Mouse (Mus musculus): ENCODE measurements at regions not wholly inside any gene's neighbourhood (a gene's known extent, or its start where the extent isn't known, plus 50 kb on each side); places are given as distances from the start of the nearest gene placed in this dataset.

- Histone ChIP-seq H3K79me2 (ENCODE audit: control insufficient read depth, insufficient read depth) (no peaks in the 10 kb centered on the region), H3K36me3 (ENCODE audit: control insufficient read depth, insufficient read depth) (no peaks in the 10 kb centered on the region), H3K79me3 (ENCODE audit: low read depth) (no peaks in the 10 kb centered on the region), H3ac (ENCODE audit: control insufficient read depth, insufficient read length, low read depth) (no peak overlapping the region), H3K4me3 (ENCODE audit: insufficient read depth, poor library complexity, severe bottlenecking) (no peak overlapping the region), H3K27me3 (ENCODE audit: control insufficient read depth, insufficient read depth, insufficient read length) (no peaks in the 10 kb centered on the region)
- TF ChIP-seq CTCF (IDR thresholded peaks at IDR 0.05; ENCODE audit: control insufficient read depth, insufficient read depth, insufficient read length) (no peak), USF1 (IDR thresholded peaks at IDR 0.05; ENCODE audit: low read depth) (no peak), CEBPB (IDR thresholded peaks at IDR 0.05; ENCODE audit: low read depth) (no peak), FOSL1 (IDR thresholded peaks at IDR 0.05; ENCODE audit: insufficient read depth, low read length, poor library complexity, severe bottlenecking) (no peak), MYOG (IDR thresholded peaks at IDR 0.05; ENCODE audit: control insufficient read depth, extremely low read depth, insufficient read length) (no peak), MYOD1 (IDR thresholded peaks at IDR 0.05; ENCODE audit: control insufficient read depth, insufficient read length, low read depth) (no peak), MAX (IDR thresholded peaks at IDR 0.05) (no peak)
Measured at GRCm38 (mm10) chr13:57350828-57351227, 455.0 kb upstream of the Trpc7 start.

DNA sequence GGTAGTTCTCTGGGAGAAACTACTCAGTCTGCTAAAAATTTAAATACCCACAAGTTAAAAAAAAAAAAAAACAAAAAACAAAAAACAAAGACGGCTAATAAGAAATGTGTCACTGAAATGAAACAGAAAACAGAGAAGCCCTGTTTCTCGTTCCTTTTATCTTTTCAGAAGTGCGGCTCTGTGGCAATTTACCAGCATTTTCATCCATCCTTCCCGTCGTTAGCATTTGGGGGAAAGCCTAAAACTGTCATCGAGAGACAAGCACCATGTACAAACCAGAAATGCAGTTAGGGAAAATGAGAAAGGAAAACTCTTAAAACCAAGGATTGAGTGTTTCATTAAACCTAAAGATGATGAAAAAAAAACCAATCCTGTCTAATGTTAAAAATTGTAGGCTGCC, 442.9 kb upstream of the Trpc7 start:
- no peaks in the 10 kb centered on the region for H3K36me3 ChIP-seq (ENCODE audit: control insufficient read depth, insufficient read depth)
- no peaks in the 10 kb centered on the region for H3K79me2 ChIP-seq (ENCODE audit: control insufficient read depth, insufficient read depth)
- no peak overlapping the region for H3K4me3 ChIP-seq (ENCODE audit: insufficient read depth, poor library complexity, severe bottlenecking)
- no peak overlapping the region for H3ac ChIP-seq (ENCODE audit: control insufficient read depth, insufficient read length, low read depth)
- no peaks in the 10 kb centered on the region for H3K79me3 ChIP-seq (ENCODE audit: low read depth)
- no peak for TF ChIP-seq FOSL1 (IDR thresholded peaks at IDR 0.05; ENCODE audit: insufficient read depth, low read length, poor library complexity, severe bottlenecking)
- TF ChIP-seq CEBPB (IDR thresholded peaks at IDR 0.05; ENCODE audit: low read depth): no peak
- no peak for TF ChIP-seq MAX (IDR thresholded peaks at IDR 0.05)
- TF ChIP-seq CTCF (IDR thresholded peaks at IDR 0.05; ENCODE audit: control insufficient read depth, insufficient read depth, insufficient read length): no peak
- no peak for TF ChIP-seq MYOG (IDR thresholded peaks at IDR 0.05; ENCODE audit: control insufficient read depth, extremely low read depth, insufficient read length)
- no peak for TF ChIP-seq USF1 (IDR thresholded peaks at IDR 0.05; ENCODE audit: low read depth)
- TF ChIP-seq MYOD1 (IDR thresholded peaks at IDR 0.05; ENCODE audit: control insufficient read depth, insufficient read length, low read depth): no peak
- H3K27me3 ChIP-seq (ENCODE audit: control insufficient read depth, insufficient read depth, insufficient read length): no peaks in the 10 kb centered on the region

DNA sequence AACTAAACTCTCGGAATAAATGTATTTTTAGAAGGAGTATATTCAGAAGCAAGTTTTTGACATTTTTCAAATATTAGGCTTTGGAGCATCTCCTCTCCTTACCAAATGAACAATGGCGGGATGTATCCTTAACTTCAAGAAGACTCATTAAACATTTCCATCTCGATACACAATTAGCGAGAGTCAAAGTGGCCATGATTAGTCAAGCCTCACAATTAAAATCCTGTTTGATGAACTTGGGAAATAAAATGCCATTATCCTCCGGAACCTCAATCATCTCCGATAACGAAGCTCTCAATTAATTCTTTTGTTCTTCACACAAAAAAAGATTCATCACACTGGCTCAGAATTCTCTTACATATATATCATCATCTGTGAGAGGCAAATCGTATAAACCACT, 440.8 kb upstream of the Trpc7 start:
- H3K79me2 ChIP-seq (ENCODE audit: control insufficient read depth, insufficient read depth): no peaks in the 10 kb centered on the region
- H3ac ChIP-seq (ENCODE audit: control insufficient read depth, insufficient read length, low read depth): no peak overlapping the region
- H3K36me3 ChIP-seq (ENCODE audit: control insufficient read depth, insufficient read depth): no peaks in the 10 kb centered on the region
- no peaks in the 10 kb centered on the region for H3K27me3 ChIP-seq (ENCODE audit: control insufficient read depth, insufficient read depth, insufficient read length)
- H3K79me3 ChIP-seq (ENCODE audit: low read depth): no peaks in the 10 kb centered on the region
- TF ChIP-seq USF1 (IDR thresholded peaks at IDR 0.05; ENCODE audit: low read depth) (no peak), CTCF (IDR thresholded peaks at IDR 0.05; ENCODE audit: control insufficient read depth, insufficient read depth, insufficient read length) (no peak), CEBPB (IDR thresholded peaks at IDR 0.05; ENCODE audit: low read depth) (no peak), MYOG (IDR thresholded peaks at IDR 0.05; ENCODE audit: control insufficient read depth, extremely low read depth, insufficient read length) (no peak), MYOD1 (IDR thresholded peaks at IDR 0.05; ENCODE audit: control insufficient read depth, insufficient read length, low read depth) (no peak), FOSL1 (IDR thresholded peaks at IDR 0.05; ENCODE audit: insufficient read depth, low read length, poor library complexity, severe bottlenecking) (no peak), MAX (IDR thresholded peaks at IDR 0.05) (no peak)
- no peak overlapping the region for H3K4me3 ChIP-seq (ENCODE audit: insufficient read depth, poor library complexity, severe bottlenecking)

GRCm38 (mm10) chr13:57332976-57333375, 437.2 kb upstream of the Trpc7 start:
- no peak overlapping the region for H3K4me3 ChIP-seq (ENCODE audit: insufficient read depth, poor library complexity, severe bottlenecking)
- H3K27me3 ChIP-seq (ENCODE audit: control insufficient read depth, insufficient read depth, insufficient read length): no peaks in the 10 kb centered on the region
- H3K79me3 ChIP-seq (ENCODE audit: low read depth): no peaks in the 10 kb centered on the region
- no peak for TF ChIP-seq MYOD1 (IDR thresholded peaks at IDR 0.05; ENCODE audit: control insufficient read depth, insufficient read length, low read depth)
- no peak for TF ChIP-seq CTCF (IDR thresholded peaks at IDR 0.05; ENCODE audit: control insufficient read depth, insufficient read depth, insufficient read length)
- H3ac ChIP-seq (ENCODE audit: control insufficient read depth, insufficient read length, low read depth): no peak overlapping the region
- H3K79me2 ChIP-seq (ENCODE audit: control insufficient read depth, insufficient read depth): no peaks in the 10 kb centered on the region
- H3K36me3 ChIP-seq (ENCODE audit: control insufficient read depth, insufficient read depth): no peaks in the 10 kb centered on the region

DNA sequence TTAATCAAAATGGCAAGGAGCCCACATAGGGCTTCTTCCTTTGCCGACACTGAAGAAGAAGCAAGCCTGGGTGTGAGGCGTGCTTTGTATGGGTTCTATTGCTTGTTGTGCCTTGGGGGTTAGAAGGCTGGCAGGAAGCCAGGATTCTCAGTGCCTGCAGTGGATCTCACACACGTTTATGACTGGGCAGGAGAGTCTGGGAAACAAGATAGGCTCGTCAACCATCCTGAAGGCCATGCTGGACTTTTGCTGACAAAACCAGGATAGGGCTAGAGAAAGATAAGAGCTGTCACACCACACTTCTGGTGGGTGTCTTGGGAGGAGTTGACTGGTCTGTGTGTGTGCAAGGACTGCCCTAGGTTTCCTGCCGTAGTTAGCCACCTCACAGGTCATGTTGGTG, 436.1 kb upstream of the Trpc7 start:
- H3K79me3 ChIP-seq (ENCODE audit: low read depth): no peaks in the 10 kb centered on the region
- H3ac ChIP-seq (ENCODE audit: control insufficient read depth, insufficient read length, low read depth): no peak overlapping the region
- no peak for TF ChIP-seq FOSL1 (IDR thresholded peaks at IDR 0.05; ENCODE audit: insufficient read depth, low read length, poor library complexity, severe bottlenecking)
- no peak for TF ChIP-seq MAX (IDR thresholded peaks at IDR 0.05)
- TF ChIP-seq USF1 (IDR thresholded peaks at IDR 0.05; ENCODE audit: low read depth): no peak
- no peak for TF ChIP-seq MYOD1 (IDR thresholded peaks at IDR 0.05; ENCODE audit: control insufficient read depth, insufficient read length, low read depth)
- TF ChIP-seq CEBPB (IDR thresholded peaks at IDR 0.05; ENCODE audit: low read depth): no peak
- no peak for TF ChIP-seq CTCF (IDR thresholded peaks at IDR 0.05; ENCODE audit: control insufficient read depth, insufficient read depth, insufficient read length)
- no peak for TF ChIP-seq MYOG (IDR thresholded peaks at IDR 0.05; ENCODE audit: control insufficient read depth, extremely low read depth, insufficient read length)
- no peak overlapping the region for H3K4me3 ChIP-seq (ENCODE audit: insufficient read depth, poor library complexity, severe bottlenecking)
- H3K36me3 ChIP-seq (ENCODE audit: control insufficient read depth, insufficient read depth): no peaks in the 10 kb centered on the region
- no peaks in the 10 kb centered on the region for H3K27me3 ChIP-seq (ENCODE audit: control insufficient read depth, insufficient read depth, insufficient read length)
- no peaks in the 10 kb centered on the region for H3K79me2 ChIP-seq (ENCODE audit: control insufficient read depth, insufficient read depth)

GRCm38 (mm10) chr13:57325306-57325925, 429.6 kb upstream of the Trpc7 start:
- Histone ChIP-seq H3ac (ENCODE audit: control insufficient read depth, insufficient read length, low read depth) (no peak overlapping the region), H3K4me3 (ENCODE audit: insufficient read depth, poor library complexity, severe bottlenecking) (no peak overlapping the region), H3K27me3 (ENCODE audit: control insufficient read depth, insufficient read depth, insufficient read length) (no peaks in the 10 kb centered on the region), H3K79me2 (ENCODE audit: control insufficient read depth, insufficient read depth) (no peaks in the 10 kb centered on the region), H3K36me3 (ENCODE audit: control insufficient read depth, insufficient read depth) (no peaks in the 10 kb centered on the region), H3K79me3 (ENCODE audit: low read depth) (no peaks in the 10 kb centered on the region)
- TF ChIP-seq CEBPB (IDR thresholded peaks at IDR 0.05; ENCODE audit: low read depth) (no peak), MYOG (IDR thresholded peaks at IDR 0.05; ENCODE audit: control insufficient read depth, extremely low read depth, insufficient read length) (no peak), USF1 (IDR thresholded peaks at IDR 0.05; ENCODE audit: low read depth) (no peak), MAX (IDR thresholded peaks at IDR 0.05) (no peak), FOSL1 (IDR thresholded peaks at IDR 0.05; ENCODE audit: insufficient read depth, low read length, poor library complexity, severe bottlenecking) (no peak), CTCF (IDR thresholded peaks at IDR 0.05; ENCODE audit: control insufficient read depth, insufficient read depth, insufficient read length) (no peak), MYOD1 (IDR thresholded peaks at IDR 0.05; ENCODE audit: control insufficient read depth, insufficient read length, low read depth) (no peak)
